Mouse (Mus musculus): ENCODE measurements around the gene Zc3h4.

Zc3h4 gene

GRCm38 (mm10) chr7:16475764-16476599 lies 75.3 kb downstream of the Zc3h4 start:
- no peak for DNase-seq (ENCODE audit: low read depth, low spot score)

GRCm38 (mm10) chr7:16476600-16476989 lies 75.9 kb downstream of the Zc3h4 start:
- no peak for DNase-seq (ENCODE audit: low read depth, low spot score)

GRCm38 (mm10) chr7:16477628-16478027 lies 76.9 kb downstream of the Zc3h4 start, which contains the start of gene Npas1:
TSS of gene Npas1 (minus strand) at chr7:16477728.
- no peak for DNase-seq (ENCODE audit: low read depth, low spot score)

Data from telencephalon, adult 2 months (tissue).